Mouse (Mus musculus) fat pad, adult 2 months (tissue): ENCODE results near the gene Proser2.

Source experiments
- DNase-seq: peaks from one replicate; pipeline ENCODE4 v3.0.0-alpha.2; 2011; ENCODE audit warnings: low read depth, low spot score; ENCODE audit errors: extremely low read depth

The Proser2 gene

DNA sequence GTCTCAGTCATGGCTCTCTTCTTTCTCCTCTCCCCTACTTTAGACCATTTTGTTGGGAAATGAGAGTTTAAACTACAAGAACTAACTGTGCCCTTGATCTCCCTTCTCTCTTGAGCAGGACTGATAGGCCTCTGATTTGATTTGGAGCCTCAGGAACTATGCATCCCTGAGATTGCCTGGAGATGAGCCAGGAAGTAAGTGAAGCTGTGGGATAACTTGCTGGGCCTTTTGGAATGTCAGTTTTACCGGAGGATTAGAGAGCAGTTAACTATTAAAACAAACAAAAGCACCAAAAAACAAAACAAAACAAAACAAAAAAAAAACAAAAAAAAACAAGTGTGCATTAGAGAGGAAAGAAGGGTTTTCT is 54.5 kb downstream of the Proser2 start:
- DNase-seq = no peak

DNA sequence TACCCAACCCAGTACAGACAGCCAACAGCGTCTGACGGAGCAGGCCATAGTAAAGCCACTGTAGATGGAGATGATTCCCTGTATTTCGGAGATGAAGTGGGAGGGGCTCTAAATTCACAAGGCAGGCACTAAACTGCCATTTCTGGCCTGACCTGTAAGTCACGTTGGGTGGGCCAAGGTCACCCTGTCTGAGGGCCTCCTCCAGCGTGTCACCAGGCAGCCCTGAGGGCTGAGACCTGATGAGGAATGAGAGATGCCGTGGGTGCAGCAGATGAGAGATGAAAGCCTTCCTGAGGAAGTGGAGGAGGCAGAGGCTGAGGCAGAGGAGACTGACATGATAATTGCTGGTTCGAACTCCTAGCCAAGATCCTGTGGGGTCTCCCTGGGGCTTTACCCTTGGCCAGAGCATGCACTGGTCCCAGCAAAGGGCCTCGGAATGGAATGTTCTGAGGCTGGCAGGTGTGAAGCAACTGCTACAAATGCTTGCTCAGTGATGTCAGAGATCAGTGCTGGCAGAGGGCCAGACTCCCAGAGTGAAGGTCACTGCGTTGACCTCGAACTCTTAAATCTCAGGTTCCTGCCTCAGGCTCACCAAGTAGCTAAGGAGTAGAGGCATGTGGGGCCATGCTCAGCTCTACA is 55.0 kb downstream of the Proser2 start:
- DNase-seq = no peak

GRCm38 (mm10) chr2:6072685-6073260 is 57.2 kb downstream of the Proser2 start:
- no peak for DNase-seq

- no peak for DNase-seq
Observed at GRCm38 (mm10) chr2:6071598-6072440, 58.2 kb downstream of the Proser2 start.

DNA sequence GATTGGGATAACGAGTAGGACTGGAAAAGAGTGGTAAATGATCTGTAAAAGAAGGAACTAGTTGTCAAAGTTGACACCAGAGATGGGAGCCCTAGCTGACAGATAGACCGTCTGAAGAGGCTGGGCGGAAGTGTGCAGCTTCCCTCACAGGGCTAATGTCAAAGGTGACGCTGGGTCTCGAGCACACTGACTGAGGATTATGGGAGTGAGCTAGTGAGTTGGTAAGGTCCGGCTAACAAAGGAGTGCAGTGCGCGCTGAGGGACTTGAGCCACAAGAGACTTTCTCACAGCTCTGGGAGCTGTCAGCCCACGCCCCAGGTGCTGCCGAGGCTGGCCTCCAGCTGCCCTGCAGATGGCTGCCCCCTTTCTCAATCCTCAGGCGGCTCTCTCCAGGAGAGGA is 59.1 kb downstream of the Proser2 start:
- DNase-seq = no peak

- DNase-seq = no peak
Observed at GRCm38 (mm10) chr2:6067341-6067740, 62.7 kb downstream of the Proser2 start.

GRCm38 (mm10) chr2:6060071-6060804 is 69.8 kb downstream of the Proser2 start:
- no peak for DNase-seq

- DNase-seq = no peak
Observed at GRCm38 (mm10) chr2:6059291-6059690, 70.7 kb downstream of the Proser2 start.

GRCm38 (mm10) chr2:6056518-6056917 is 73.5 kb downstream of the Proser2 start:
- no peak for DNase-seq

DNA sequence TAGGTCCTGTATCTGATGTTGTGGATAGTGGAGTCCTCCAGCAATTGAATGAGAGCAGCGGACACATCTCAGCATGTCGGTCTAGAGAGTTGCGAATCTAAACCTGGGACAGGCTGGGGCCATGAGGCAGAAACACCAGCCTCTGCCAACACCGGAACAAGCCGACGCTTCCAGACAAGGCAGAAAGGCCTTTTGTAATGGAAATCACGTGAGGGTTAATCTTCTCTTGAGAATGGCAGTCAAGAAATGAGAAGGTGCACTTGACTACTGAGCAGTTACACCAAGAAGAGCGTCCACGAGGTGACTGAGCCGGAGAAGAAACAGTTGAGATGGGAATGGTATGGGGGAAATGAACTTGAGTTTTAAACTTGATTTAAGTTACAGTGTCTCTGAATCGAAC is 74.5 kb downstream of the Proser2 start:
- DNase-seq = no peak

DNA sequence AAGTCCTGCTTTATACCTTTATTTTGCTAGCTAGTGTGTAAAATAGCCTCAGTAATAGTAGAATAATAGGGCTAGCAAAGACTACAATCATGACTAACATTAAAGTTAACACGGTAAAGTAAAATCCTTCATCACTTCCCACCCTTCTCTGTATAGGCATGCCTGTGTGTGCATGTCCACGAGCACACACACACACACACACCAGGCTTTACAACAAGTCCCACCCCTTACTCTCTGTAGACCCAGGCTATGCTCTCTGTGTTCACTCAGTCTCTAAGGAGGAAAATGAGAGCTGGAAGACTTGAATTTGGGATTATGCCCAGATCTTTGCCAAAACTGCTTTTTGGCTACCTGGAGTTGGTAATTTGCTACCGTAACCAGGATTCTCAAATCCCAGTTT is 81.0 kb downstream of the Proser2 start:
- DNase-seq = no peak

DNA sequence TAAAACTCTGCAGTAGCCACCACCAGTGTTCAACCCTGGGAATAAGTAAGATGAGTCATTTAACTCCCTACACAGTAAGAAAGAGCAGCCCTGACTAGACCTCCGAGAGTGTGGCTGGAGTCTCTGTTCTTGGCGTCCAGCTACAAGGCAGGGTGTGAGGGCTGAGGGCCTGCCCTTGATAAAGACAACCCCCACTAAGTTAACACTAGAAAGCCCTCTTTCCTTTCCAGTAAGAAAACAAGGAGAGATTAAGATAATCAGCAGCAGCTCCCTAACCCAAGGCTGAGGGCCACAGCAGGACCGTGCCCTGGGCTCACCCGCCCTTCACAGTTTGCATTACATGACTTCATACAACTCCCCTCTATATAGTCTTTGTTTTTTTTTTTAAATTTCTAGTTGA is 81.4 kb downstream of the Proser2 start:
- DNase-seq = no peak
